Mouse (Mus musculus) C2C12 (cell line): ENCODE data around the gene A830018L16Rik.

Experiments used
- CEBPB ChIP-seq: IDR thresholded peaks from one replicate; pipeline ENCODE4 v1.6.1; 2011; ENCODE audit warnings: low read depth, mild to moderate bottlenecking, control low read depth, moderate library complexity
- CTCF ChIP-seq: IDR thresholded peaks from one replicate; pipeline ENCODE4 v1.5.1; 2011; ENCODE audit not compliant: control insufficient read depth, insufficient read depth, insufficient read length
- FOSL1 ChIP-seq: IDR thresholded peaks from one replicate; pipeline ENCODE4 v1.8.0; 2011; ENCODE audit warnings: mild to moderate bottlenecking, low read length; ENCODE audit not compliant: poor library complexity, insufficient read depth, severe bottlenecking
- MAX ChIP-seq: IDR thresholded peaks from one replicate; pipeline ENCODE4 v1.6.1; 2011; ENCODE audit warnings: mild to moderate bottlenecking, control low read depth
- MYOD1 ChIP-seq: IDR thresholded peaks from one replicate; pipeline ENCODE4 v1.6.1; 2011; ENCODE audit warnings: low read depth; ENCODE audit not compliant: control insufficient read depth, insufficient read length
- MYOG ChIP-seq: IDR thresholded peaks from one replicate; pipeline ENCODE4 v1.6.1; 2011; ENCODE audit not compliant: control insufficient read depth, insufficient read length; ENCODE audit errors: extremely low read depth
- USF1 ChIP-seq: IDR thresholded peaks from one replicate; pipeline ENCODE4 v1.6.1; 2011; ENCODE audit warnings: low read depth, mild to moderate bottlenecking, control low read depth, moderate library complexity

DNA sequence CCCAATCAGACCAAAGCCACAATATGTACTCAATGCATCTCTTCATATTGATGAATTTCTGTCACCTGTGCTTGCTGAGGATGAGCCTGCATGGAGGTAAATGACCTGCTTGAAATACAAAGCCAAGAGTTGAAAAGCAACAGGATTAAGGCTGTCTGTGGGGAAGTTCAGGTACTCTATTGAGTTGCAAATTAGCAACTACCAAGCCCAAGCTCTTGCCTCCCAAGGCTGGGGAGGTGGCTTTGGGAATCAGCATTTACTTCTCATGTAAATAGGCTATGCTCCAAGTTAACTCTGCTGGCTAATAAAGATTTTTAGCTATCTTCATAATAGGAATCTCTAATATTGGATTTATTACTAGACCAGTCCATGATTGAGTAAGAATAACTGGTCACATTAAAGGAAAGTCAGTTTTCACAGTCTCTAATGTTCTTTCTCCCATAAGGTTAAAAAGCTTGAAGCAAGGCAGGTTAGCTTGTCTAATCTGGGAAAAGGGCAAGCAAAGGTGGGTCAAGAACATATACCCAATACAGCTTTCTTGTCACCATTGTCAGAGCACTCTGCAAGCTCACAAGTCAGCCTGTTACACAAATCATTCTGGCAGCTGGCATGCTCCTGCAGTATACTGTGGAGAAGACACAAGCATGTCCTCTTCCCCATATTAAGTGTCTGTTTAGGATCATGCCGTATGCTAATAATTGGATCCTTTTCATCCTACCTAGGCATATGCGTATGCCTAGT lies 17.7 kb upstream of the A830018L16Rik start:
- TF ChIP-seq CTCF = no peak
- no peak for TF ChIP-seq MYOD1
- no peak for TF ChIP-seq USF1
- TF ChIP-seq MAX = no peak
- no peak for TF ChIP-seq MYOG
- TF ChIP-seq CEBPB = no peak
- TF ChIP-seq FOSL1 = no peak
